Mouse (Mus musculus) forelimb bud, embryonic 11.5 days (tissue): ENCODE results near the gene Hist1h4f.

ENCODE experiments used
- DNase-seq: peaks from one replicate; pipeline ENCODE4 v3.0.0-alpha.2; 2012; ENCODE audit warnings: low read depth, low spot score

Hist1h4f gene

DNA sequence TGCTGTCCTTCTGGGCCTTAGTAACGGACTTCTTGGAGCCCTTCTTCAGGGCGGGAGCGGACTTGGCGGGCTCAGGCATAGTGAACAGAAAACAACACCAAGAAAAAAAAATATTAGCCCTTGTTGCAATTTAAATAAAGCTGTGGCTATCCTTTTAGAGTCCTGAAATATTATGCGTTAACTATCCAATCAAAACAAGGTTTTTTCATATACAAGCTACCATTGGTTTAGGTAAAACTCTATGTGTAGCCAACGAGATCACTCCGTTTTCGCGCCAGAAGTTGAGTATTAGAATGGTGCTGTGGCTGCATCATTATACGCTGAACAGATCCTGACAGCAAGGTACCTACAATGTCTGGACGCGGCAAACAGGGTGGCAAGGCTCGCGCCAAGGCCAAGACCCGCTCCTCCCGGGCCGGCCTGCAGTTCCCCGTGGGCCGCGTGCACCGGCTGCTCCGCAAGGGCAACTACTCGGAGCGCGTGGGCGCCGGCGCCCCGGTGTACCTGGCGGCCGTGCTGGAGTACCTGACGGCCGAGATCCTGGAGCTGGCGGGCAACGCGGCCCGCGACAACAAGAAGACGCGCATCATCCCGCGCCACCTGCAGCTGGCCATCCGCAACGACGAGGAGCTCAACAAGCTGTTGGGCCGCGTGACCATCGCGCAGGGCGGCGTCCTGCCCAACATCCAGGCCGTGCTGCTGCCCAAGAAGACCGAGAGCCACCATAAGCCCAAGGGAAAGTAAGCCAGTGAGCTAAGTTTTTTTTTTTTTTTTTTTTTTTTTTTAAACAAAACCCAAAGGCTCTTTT, 17.7 kb downstream of the Hist1h4f start, which contains the start of gene Hist1h2af:
Hist1h2af (plus strand) TSS at position 347 of the 808 bp plus-strand sequence.
- peak; percentile 94 for DNase-seq

GRCm38 (mm10) chr13:23532262-23533075, 19.0 kb downstream of the Hist1h4f start:
- no peak for DNase-seq

DNA sequence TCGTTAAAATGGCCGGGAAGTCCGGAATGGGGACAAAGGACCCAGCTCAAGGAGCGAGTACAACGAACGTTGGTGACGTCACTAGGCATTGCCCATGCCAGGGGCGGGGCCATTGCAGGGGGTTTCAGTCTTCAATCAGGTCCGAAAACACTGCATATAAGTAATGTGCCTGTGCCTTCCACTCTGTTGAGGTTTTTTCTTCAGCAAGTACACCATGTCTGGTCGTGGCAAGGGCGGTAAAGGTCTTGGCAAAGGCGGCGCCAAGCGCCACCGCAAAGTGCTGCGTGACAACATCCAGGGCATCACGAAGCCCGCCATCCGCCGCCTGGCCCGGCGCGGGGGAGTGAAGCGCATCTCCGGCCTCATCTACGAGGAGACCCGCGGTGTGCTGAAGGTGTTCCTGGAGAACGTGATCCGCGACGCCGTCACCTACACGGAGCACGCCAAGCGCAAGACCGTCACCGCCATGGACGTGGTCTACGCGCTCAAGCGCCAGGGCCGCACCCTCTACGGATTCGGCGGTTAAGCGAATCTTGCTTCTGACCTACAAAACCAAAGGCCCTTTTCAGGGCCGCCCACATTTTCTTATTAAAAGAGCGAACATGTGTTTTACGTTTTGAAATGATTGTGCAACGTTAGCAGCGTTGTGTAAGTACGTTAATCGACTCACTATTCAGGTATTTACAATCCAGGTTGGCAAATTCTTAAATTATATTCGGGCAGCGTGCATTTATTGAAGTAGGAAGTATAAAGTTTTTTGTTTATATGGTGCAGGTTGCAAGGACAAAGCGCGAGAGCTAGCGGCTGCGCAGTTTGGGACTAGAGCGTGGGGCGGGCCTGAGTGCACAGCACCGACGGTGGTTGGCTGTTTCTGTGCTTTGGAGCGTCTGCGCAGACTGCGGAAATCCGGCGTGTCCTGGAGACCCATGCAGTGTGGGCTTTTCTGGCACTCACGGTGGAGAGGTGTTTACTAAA, 20.3 kb downstream of the Hist1h4f start, which contains the start of gene Hist1h4h:
Hist1h4h (plus strand) TSS at position 150 of the 975 bp plus-strand sequence.
- peak; percentile 98 for DNase-seq

- DNase-seq, result peak; percentile 66
Measured at GRCm38 (mm10) chr13:23530181-23530900, 21.1 kb downstream of the Hist1h4f start.

- DNase-seq, result no peak
Measured at GRCm38 (mm10) chr13:23529480-23530165, 21.8 kb downstream of the Hist1h4f start.

DNA sequence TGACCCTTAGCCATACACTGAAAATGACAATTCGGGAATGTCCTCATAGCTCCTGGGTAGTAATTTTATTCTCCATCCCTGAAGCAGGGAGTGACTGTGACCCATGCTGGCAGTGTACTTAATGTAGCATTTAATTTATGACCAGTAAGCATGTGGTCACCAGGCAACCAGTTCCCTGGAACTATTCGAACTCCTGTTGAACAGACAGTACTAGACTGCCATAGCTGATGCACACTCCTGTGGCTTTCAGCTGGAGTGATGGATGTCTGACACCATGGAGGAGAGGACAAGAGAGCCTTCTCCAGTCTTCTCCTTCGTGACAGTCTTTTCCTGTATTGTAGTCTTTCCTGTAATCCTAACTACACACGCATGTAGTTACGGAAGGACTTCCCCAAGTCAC, 22.4 kb downstream of the Hist1h4f start:
- DNase-seq, result no peak

GRCm38 (mm10) chr13:23526312-23526711, 25.1 kb downstream of the Hist1h4f start:
- peak; percentile 93 for DNase-seq

DNA sequence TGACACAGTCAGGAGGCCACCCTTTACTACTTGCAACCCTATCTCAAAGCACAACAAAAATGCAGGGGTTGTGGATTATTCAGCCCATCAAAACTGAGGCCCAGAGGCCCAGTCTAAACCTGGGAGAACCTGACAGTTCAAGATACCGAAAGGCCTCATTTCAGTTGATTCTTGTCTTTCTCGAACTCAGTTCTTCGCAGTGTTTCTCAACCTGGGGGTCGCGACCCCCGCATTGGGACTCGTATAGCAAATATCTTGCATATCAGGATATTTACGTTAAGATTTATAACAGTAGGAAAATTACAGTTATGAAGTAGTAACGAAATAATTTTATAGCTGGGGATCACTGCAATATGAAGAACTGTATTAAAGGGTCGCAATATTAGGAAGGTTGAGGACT, 25.5 kb downstream of the Hist1h4f start:
- no peak for DNase-seq

DNA sequence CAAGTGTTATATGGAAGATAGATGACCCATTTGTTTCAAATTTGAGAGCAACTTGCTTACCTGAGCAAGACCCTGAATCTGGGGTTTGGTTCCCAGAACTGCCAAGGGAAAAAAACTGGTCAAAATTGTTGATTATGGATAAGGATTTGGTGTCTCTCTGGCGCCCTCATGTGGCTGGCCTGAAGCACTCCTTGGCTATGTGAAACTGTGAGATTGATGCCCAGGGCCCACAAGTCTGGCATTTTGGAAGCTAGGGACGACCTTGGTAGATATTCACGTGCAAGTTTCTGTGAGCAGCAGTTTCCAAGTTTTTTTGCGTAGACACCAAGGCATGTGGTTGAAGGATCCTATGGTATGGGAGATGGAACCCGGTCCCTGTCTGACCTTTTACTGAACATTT, 26.8 kb downstream of the Hist1h4f start:
- DNase-seq, result peak; percentile 91

DNA sequence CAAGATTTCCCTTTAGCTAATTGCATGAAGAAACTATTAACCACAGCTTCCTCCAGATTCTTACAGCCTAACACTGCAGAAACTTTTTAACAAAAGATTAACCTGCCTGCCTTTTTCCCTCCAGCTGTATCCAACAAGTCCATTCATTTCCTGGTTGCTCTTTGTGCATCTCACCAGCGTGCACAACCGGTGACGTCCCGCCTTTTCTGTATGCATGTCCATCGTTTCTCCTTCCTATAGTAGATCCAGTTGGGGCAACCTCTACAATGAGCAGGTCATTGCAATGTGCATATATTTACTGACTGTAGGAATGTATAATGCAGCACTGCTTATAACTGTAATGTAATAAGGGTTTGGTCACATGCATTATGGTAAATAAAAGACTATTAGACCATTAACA, 27.5 kb downstream of the Hist1h4f start:
- no peak for DNase-seq

DNA sequence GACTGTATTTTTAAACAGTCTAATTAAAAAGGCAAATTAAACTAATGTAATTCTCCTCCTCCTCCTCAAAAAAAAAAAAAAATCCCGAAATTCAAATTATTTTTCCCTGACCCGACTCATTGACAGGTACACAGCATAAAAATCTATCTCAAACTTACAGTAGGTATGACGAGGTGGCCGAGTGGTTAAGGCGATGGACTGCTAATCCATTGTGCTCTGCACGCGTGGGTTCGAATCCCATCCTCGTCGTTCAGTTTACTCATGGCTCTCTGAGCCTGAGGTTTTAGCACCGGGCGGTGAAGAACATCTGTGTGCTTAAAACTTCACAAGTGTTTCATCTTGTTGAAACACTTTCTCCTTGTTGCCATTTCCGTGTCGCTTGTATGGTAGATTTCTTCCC, 29.7 kb downstream of the Hist1h4f start:
- no peak for DNase-seq

DNA sequence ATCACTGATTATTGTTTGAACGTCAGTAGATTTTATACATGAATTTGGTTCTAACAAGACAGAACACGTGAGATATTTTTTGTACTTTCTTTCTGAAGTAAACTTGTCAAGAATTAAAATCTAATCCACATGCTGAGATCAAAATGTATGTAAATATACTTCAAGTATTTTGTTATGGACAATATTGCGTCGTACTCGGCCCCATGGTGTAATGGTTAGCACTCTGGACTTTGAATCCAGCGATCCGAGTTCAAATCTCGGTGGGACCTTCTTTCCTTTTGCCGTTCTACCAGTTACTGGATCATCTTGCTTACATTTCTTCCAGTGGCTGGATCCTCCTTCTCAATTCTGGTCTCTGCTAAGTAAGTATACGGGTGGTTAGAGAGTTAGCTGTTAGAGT, 32.0 kb downstream of the Hist1h4f start:
- DNase-seq, result peak; percentile 84

- DNase-seq, result peak; percentile 83
Measured at GRCm38 (mm10) chr13:23518885-23519284, 32.6 kb downstream of the Hist1h4f start.

DNA sequence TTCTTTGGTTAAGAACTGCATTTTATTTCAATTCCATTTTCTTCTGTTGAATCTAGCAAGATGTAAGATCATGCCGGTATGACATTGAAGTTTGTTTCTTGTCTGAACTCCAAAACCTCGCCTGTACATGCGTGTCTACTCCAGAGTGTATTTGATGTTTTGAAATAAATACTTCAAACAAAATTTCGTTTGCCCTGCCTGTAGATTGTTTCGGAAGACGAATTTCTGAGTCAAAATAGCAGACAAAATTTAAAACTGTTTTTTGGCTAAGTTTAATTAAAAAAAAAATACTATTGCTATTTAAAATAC, 33.2 kb downstream of the Hist1h4f start:
- no peak for DNase-seq

DNA sequence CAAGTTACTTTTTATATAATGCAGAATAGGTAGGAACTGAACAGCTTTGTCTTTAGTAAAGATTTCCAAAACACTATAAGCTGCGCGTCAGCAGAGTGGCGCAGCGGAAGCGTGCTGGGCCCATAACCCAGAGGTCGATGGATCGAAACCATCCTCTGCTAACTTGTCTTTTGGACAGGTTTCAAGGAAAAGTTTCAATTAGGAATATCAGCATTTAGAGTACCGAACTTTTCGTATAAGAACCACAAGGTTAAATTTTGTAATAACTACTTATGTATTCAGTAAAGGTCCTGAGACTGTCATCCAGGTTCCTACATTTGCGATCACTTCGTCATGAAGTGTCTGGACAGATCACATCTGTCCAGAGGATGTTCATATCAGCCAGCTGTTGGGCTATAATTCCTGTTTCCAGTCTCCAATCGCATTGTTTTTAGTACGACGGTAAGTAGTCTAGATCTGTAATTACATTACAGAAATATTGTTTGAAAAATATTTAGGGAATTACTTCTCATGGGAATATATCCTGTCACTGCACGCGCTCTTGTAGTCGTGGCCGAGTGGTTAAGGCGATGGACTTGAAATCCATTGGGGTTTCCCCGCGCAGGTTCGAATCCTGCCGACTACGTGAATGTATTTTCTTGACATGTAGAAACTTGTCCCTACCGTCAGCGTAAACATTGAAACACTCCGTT, 33.7 kb downstream of the Hist1h4f start:
- DNase-seq, result peak; percentile 91

GRCm38 (mm10) chr13:23516822-23517602, 34.4 kb downstream of the Hist1h4f start:
- DNase-seq, result no peak

- no peak for DNase-seq
Measured at GRCm38 (mm10) chr13:23515826-23516620, 35.4 kb downstream of the Hist1h4f start.

DNA sequence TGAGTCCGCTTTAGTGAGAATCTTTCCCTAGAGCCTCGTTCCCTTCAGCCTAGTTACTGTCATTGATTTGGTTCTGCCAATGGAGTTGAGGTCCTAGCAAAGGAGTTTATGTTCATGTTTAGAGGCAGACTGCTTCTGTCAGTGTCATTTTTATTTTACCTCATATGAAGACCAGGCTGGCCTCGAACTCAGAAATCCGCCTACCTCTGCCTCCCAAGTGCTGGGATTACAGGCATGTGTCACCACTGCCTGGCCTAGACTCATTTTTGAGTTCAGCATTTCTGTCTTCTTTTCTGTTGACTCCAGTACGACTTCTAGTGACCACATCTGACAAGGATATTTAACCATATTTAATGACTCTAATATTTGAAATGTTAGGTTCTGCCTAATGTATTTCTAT, 36.2 kb downstream of the Hist1h4f start:
- no peak for DNase-seq
